Mouse (Mus musculus) lung, adult 2 months (tissue): ENCODE measurements around the gene Ablim1. TPM values are rescaled to one million over a fixed set of nuclear protein-coding genes. Genes with fewer than 3 reads are reported as not detected.

Experiments used
- DNase-seq: peaks from one replicate; pipeline ENCODE4 v3.0.0; 2022
- H3K4me1 ChIP-seq: fragments of 200-500 bp; 2 replicates; pipeline ENCODE4 v1.6.1; 2011; ENCODE audit warnings: low read length; ENCODE audit not compliant: control insufficient read depth, insufficient read depth
- H3K4me3 ChIP-seq: fragments of 200-500 bp; replicated peaks from 2 replicates; pipeline ENCODE3; 2011; ENCODE audit warnings: low read depth, mild to moderate bottlenecking, control low read depth, low read length; ENCODE audit errors: extremely low read depth
- CTCF ChIP-seq: fragments of 200-500 bp; IDR thresholded peaks from 2 replicates; pipeline ENCODE4 v1.5.1; 2011; ENCODE audit warnings: mild to moderate bottlenecking, low read length, control low read depth; ENCODE audit not compliant: insufficient read depth
- POLR2A ChIP-seq: fragments of 200-500 bp; IDR thresholded peaks from 2 replicates; pipeline ENCODE4 v1.6.1; 2011; ENCODE audit warnings: low read depth, mild to moderate bottlenecking, control low read depth, low read length, borderline replicate concordance; ENCODE audit errors: extremely low read depth
- WGBS: fragments of 180-500 bp; shearing (Covaris S2); methylation state at CpG from one replicate; pipeline ENCODE4 v1.1.7; 2018; 5-methylcytosine and 5-hydroxymethylcytosine counted together
- polyA plus RNA-seq: library from polyadenylated mRNA; depleted of rRNA; stranded (reverse); fragments of >200 nt; gene quantifications from 2 replicates; pipeline ENCODE4 v1.2.3, GENCODE M21; 2012

The Ablim1 gene
- polyA plus RNA-seq, 1 experiment = 71.3 TPM

GRCm38 (mm10) chr19:57014808-57015207 lies 299.9 kb downstream of the Ablim1 start:
- Histone ChIP-seq H3K4me3 (no peak overlapping the region), H3K4me1 (peaks cover 2% of the 10 kb centered on the region; the same call in 1 of the 2 replicates)
- TF ChIP-seq POLR2A (no peak), CTCF (no peak)
- DNase-seq = no peak
- 59% methylated on average over 3 of the region's 3 CpGs for WGBS

GRCm38 (mm10) chr19:57013271-57013677 lies 301.4 kb downstream of the Ablim1 start:
- peaks cover 2% of the 10 kb centered on the region; the same call in 1 of the 2 replicates for H3K4me1 ChIP-seq
- no peak for TF ChIP-seq CTCF
- no peak for TF ChIP-seq POLR2A
- no peak overlapping the region for H3K4me3 ChIP-seq
- WGBS = 71% methylated on average over 6 of the region's 6 CpGs
- DNase-seq = no peak

DNA sequence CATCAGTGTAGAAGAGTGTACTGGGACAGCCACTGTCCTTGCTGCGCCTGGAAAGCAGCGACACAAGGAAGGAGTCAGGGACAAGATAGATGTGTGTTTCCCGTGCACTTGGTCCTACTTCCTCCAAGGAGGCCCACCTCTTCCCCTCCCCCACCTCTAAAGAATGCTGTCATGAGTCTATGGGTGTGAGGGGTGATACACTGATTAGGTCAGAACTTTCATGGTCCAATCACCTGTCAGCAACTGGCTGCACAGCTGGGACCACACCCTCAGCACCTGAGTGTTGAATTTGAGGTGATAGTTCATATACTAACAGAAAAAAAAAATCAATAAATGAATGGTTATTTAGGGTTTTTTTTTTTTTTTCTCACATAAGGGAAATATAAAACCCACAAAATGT lies 302.7 kb downstream of the Ablim1 start:
- DNase-seq = no peak
- H3K4me1 ChIP-seq = peaks cover 2% of the 10 kb centered on the region; the same call in 1 of the 2 replicates
- no peak for TF ChIP-seq POLR2A
- TF ChIP-seq CTCF = no peak
- H3K4me3 ChIP-seq = no peak overlapping the region
- WGBS = 50% methylated on average over 3 of the region's 3 CpGs

- DNase-seq = no peak
- no peaks in the 10 kb centered on the region for H3K4me1 ChIP-seq
- H3K4me3 ChIP-seq = no peak overlapping the region
- WGBS = 52% methylated on average over 4 of the region's 4 CpGs
- no peak for TF ChIP-seq POLR2A
- TF ChIP-seq CTCF = no peak
Measured at GRCm38 (mm10) chr19:57010064-57010463, 304.7 kb downstream of the Ablim1 start.

DNA sequence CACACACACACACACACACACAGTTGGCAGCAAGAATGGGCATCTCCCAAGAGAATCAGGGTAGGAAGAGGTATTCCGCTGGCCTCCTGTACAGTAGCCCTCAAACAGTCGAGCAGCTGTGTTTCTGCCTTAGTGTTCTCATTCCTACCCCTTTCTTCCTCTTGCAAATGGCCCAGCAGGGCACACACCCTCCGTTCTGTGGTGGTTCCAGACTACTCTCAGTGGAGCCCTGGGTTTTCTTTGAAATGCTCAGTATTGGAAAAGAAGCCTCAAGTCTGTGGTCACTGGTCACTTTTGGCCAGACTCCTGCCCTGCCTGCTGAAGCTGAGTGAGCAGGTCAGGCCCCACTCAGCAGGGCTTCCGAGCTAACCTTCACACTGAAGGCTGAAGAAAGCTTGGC lies 305.1 kb downstream of the Ablim1 start:
- TF ChIP-seq POLR2A (no peak), CTCF (no peak)
- no peak for DNase-seq
- WGBS = 80% methylated on average over 4 of the region's 4 CpGs
- Histone ChIP-seq H3K4me1 (no peaks in the 10 kb centered on the region), H3K4me3 (no peak overlapping the region)

DNA sequence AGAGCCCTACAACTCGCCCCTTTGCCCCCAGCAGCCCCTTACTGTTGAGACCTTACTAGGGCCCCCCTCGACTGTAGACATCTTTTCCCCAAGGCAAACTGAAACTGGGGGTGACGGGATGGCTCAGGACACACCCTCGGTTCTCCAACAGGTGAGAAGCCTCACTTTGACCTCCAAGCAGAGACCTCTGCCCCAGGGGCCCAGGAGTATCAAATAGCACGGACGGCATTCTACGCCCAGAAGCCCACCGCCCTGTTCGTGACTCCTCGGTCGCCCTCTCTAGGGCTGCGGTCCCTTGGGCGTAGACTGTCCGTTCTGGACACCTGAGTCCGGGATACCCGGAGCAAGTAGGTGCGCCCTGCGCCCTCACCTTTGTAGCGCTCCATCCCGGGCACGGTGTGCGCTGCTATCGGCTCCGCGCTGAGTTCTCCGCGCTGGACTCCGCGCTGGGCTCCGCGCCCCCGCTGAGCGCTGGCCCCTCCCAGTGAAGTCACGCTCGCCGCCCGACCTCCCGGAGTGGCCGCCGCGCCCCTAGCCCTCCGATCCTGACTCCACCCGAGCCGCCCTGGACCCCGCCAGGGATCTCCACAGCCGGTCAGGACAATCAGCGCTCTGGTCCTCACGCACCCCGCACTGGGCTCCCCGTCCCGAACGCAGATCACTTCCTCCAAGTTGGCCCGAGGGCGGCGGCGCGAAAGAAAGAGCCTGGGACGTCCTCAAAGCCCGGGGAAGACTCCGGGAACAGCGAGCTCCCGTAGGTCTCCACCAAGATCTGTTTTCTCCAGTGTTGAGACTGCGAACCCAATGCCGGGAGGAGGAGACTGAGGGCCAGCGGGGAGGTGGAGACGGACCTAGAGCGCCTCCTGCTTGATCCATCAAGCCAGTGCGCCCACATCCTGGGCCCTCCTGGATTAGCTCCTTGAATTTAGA lies 306.7 kb downstream of the Ablim1 start, which contains the start of gene Afap1l2:
TSS of gene Afap1l2 (minus strand) at position 448 of the 930 bp plus-strand sequence.
- TF ChIP-seq CTCF (peak; percentile 68), POLR2A (no peak; the same call in 1 of the 2 replicates)
- WGBS = 3% methylated on average over 68 of the region's 68 CpGs
- peaks cover 3% of the 10 kb centered on the region for H3K4me1 ChIP-seq
- peak; percentile 64 for DNase-seq
- peak within 1 kb of the TSS; percentile 81 for H3K4me3 ChIP-seq

DNA sequence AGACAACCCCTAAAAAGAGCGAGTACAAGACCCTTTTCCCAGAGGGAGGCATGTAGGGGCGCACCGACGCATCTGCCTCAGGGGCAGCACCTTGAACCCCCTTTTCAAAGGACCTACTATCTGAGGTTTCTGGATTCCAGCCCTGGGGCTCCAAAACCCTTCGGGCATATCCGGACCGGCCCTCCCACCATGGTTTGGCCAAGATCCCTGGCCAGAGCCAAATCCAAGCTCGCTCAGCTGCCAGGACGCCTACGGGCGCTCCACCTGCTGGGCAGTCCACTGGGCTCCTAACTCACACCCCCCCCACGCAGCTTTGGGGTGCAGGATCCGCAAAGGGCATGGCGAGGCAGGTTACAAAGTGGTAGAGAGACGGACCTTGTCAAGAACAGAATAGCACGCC lies 307.4 kb downstream of the Ablim1 start:
- DNase-seq = no peak

DNA sequence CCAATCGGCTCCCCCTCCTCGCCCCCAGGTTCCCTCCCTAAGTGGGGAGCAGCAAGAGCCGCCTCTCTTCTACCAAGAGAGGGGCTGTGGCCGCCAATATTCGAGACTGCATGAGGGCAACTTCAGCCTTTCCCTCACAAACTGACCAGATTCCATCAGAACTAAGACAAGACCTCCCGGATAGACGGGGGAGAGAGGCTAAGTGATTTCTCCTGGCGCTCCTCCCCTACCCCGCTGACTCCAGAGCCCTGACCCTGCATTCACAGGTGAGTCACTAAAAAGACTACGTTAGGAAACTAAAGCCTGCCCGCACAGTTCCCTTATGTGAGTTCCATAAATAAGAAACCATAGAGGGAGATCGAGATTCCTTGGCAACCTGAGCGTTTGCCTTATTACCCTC lies 307.9 kb downstream of the Ablim1 start:
- no peak for DNase-seq
- WGBS = 62% methylated on average over 13 of the region's 13 CpGs
- TF ChIP-seq POLR2A = no peak
- no peak for TF ChIP-seq CTCF
- Histone ChIP-seq H3K4me1 (peaks cover 4% of the 10 kb centered on the region), H3K4me3 (no peak overlapping the region)

More for the DNA sequence above, 307.4 kb downstream of the Ablim1 start:
- 64% methylated on average over 16 of the region's 16 CpGs for WGBS
- TF ChIP-seq CTCF = no peak
- TF ChIP-seq POLR2A = no peak
- peaks cover 4% of the 10 kb centered on the region for H3K4me1 ChIP-seq
- H3K4me3 ChIP-seq = peak overlapping the region; percentile 47

DNA sequence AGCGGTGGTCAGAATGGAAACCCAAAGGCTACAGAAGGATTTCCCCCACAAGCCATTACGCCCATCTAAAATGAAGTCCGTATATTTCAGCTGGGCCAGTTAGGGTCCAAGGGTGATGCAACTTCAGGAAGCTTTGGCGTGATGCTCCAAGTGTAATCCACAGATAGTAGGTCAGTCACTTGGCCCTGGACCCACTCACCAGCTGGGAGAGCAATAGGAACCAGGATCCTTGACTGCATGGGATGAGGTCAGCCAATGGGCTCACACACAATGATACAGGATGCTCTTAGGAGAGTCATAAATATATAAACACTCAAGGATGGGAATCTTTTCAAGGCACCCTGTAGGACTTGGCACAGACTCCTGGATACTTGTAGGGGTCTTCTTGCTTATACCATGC lies 309.7 kb downstream of the Ablim1 start:
- TF ChIP-seq POLR2A (no peak), CTCF (no peak)
- 79% methylated on average over 4 of the region's 4 CpGs for WGBS
- DNase-seq = no peak
- Histone ChIP-seq H3K4me3 (no peak overlapping the region), H3K4me1 (peaks cover 4% of the 10 kb centered on the region)

- 32% methylated on average over 7 of the region's 7 CpGs for WGBS
- Histone ChIP-seq H3K4me1 (peaks cover 4% of the 10 kb centered on the region), H3K4me3 (peak overlapping the region; percentile 11)
- TF ChIP-seq POLR2A = no peak
- no peak for TF ChIP-seq CTCF
- DNase-seq = no peak
Measured at GRCm38 (mm10) chr19:57003460-57003810, 311.3 kb downstream of the Ablim1 start.
